Mouse (Mus musculus) R1 (cell line): Measurements from ENCODE around the gene Pias3.
"Not testable (repeated sequence)": the region's sequence is repeated elsewhere in the genome, so short reads cannot be mapped to it uniquely, and the experiment has no call there.

Experiments
- DNase-seq: peaks from one replicate; pipeline ENCODE4 v3.0.0-alpha.2; 2018; ENCODE audit warnings: low read depth, low spot score

The Pias3 gene

GRCm38 (mm10) chr3:96696198-96696765 lies at the start of gene Pias3:
TSS of gene Pias3 (plus strand) at chr3:96696384.
- peak; percentile 92 for DNase-seq

- no peak for DNase-seq
Observed at GRCm38 (mm10) chr3:96647365-96647764, 48.8 kb upstream of the Pias3 start.

- no peak for DNase-seq
Observed at GRCm38 (mm10) chr3:96660901-96661300, 35.3 kb upstream of the Pias3 start.

GRCm38 (mm10) chr3:96662731-96663316 lies 33.4 kb upstream of the Pias3 start:
- DNase-seq, result no peak

- peak; percentile 96 for DNase-seq
Observed at GRCm38 (mm10) chr3:96663432-96664239, 32.5 kb upstream of the Pias3 start.

GRCm38 (mm10) chr3:96665732-96666363 lies 30.3 kb upstream of the Pias3 start:
- not testable (repeated sequence) for DNase-seq

- no peak for DNase-seq
Observed at GRCm38 (mm10) chr3:96666916-96667315, 29.3 kb upstream of the Pias3 start.

GRCm38 (mm10) chr3:96667316-96667715 lies 28.9 kb upstream of the Pias3 start:
- DNase-seq, result peak; percentile 81

GRCm38 (mm10) chr3:96668424-96669067 lies 27.6 kb upstream of the Pias3 start:
- DNase-seq, result no peak

GRCm38 (mm10) chr3:96669727-96670468 lies 26.3 kb upstream of the Pias3 start, which contains the start of gene Ankrd35:
TSS of gene Ankrd35 (plus strand) at chr3:96670131.
- peak; percentile 97 for DNase-seq

GRCm38 (mm10) chr3:96671519-96671918 lies 24.7 kb upstream of the Pias3 start:
- DNase-seq, result no peak

GRCm38 (mm10) chr3:96673514-96673913 lies 22.7 kb upstream of the Pias3 start:
- DNase-seq, result no peak

- DNase-seq, result no peak
Observed at GRCm38 (mm10) chr3:96674442-96674841, 21.7 kb upstream of the Pias3 start.

GRCm38 (mm10) chr3:96675171-96675570 lies 21.0 kb upstream of the Pias3 start:
- DNase-seq, result no peak

- peak; percentile 98 for DNase-seq
Observed at GRCm38 (mm10) chr3:96675690-96676089, 20.5 kb upstream of the Pias3 start.

- peak; percentile 52 for DNase-seq
Observed at GRCm38 (mm10) chr3:96678456-96678855, 17.7 kb upstream of the Pias3 start.

GRCm38 (mm10) chr3:96679159-96679674 lies 17.0 kb upstream of the Pias3 start:
- peak; percentile 79 for DNase-seq

GRCm38 (mm10) chr3:96680269-96680956 lies 15.8 kb upstream of the Pias3 start:
- peak; percentile 53 for DNase-seq

GRCm38 (mm10) chr3:96683496-96683895 lies 12.7 kb upstream of the Pias3 start:
- DNase-seq, result no peak

GRCm38 (mm10) chr3:96684151-96684821 lies 11.9 kb upstream of the Pias3 start:
- DNase-seq, result no peak
